Mouse (Mus musculus) right cerebral cortex, adult 2 months (tissue): ENCODE measurements around the gene Dhx8.
A peak's percentile ranks its signal among the peaks of the same experiment; 100 is the strongest.

ENCODE experiments used
- DNase-seq, 2 experiments: peaks; one replicate each; pipeline ENCODE4 v3.0.0; 2021 to 2022; ENCODE audit warnings: low spot score in 2 of 2

Gene Dhx8

GRCm38 (mm10) chr11:101732518-101733440 lies at the start of gene Dhx8:
Gene Dhx8 (plus strand): TSS chr11:101732919.
- DNase-seq, result peak; percentile 99

GRCm38 (mm10) chr11:101687351-101688301 lies 45.1 kb upstream of the Dhx8 start:
- peak; percentile 89 to 90 for DNase-seq

- DNase-seq, result peak; percentile 65 to 81
Measured at GRCm38 (mm10) chr11:101689701-101690113, 43.0 kb upstream of the Dhx8 start.

- no peak for DNase-seq
Measured at GRCm38 (mm10) chr11:101690326-101690725, 42.4 kb upstream of the Dhx8 start.

- DNase-seq, result peak; percentile 20 to 33
Measured at GRCm38 (mm10) chr11:101695906-101696661, 36.6 kb upstream of the Dhx8 start.

GRCm38 (mm10) chr11:101697156-101697861 lies 35.4 kb upstream of the Dhx8 start:
- no peak for DNase-seq

- DNase-seq, result no peak
Measured at GRCm38 (mm10) chr11:101698114-101698513, 34.6 kb upstream of the Dhx8 start.

GRCm38 (mm10) chr11:101699556-101699955 lies 33.2 kb upstream of the Dhx8 start:
- DNase-seq, result no peak

GRCm38 (mm10) chr11:101699991-101700390 lies 32.7 kb upstream of the Dhx8 start:
- DNase-seq, result no peak

- DNase-seq, result no peak
Measured at GRCm38 (mm10) chr11:101700446-101700845, 32.3 kb upstream of the Dhx8 start.

GRCm38 (mm10) chr11:101704081-101704480 lies 28.6 kb upstream of the Dhx8 start:
- no peak for DNase-seq

- DNase-seq, result no peak
Measured at GRCm38 (mm10) chr11:101706764-101707448, 25.8 kb upstream of the Dhx8 start.

GRCm38 (mm10) chr11:101708482-101708881 lies 24.2 kb upstream of the Dhx8 start:
- DNase-seq, result no peak

GRCm38 (mm10) chr11:101712811-101713210 lies 19.9 kb upstream of the Dhx8 start:
- no peak for DNase-seq

- DNase-seq, result no peak
Measured at GRCm38 (mm10) chr11:101714012-101714411, 18.7 kb upstream of the Dhx8 start.

- DNase-seq, result no peak
Measured at GRCm38 (mm10) chr11:101718324-101718723, 14.4 kb upstream of the Dhx8 start.

GRCm38 (mm10) chr11:101719986-101720520 lies 12.7 kb upstream of the Dhx8 start:
- DNase-seq, result no peak

- no peak for DNase-seq
Measured at GRCm38 (mm10) chr11:101725043-101725442, 7.7 kb upstream of the Dhx8 start.

GRCm38 (mm10) chr11:101726765-101727164 lies 6.0 kb upstream of the Dhx8 start:
- DNase-seq, result no peak

GRCm38 (mm10) chr11:101729308-101729707 lies 3.4 kb upstream of the Dhx8 start:
- no peak for DNase-seq
